Mouse (Mus musculus): ENCODE measurements around the gene Cass4.

- TF ChIP-seq CTCF (IDR thresholded peaks at IDR 0.05; ENCODE audit: extremely low read depth, insufficient read length, insufficient replicate concordance, low read depth, low read length) = no peak
- TF ChIP-seq POLR2A (IDR thresholded peaks at IDR 0.05; ENCODE audit: low read depth, low read length) = no peak
Measured at GRCm38 (mm10) chr2:172406173-172406572, 12.6 kb downstream of the Cass4 start.

Measured in small intestine, adult 2 months (tissue).